Mouse (Mus musculus): ENCODE results near the gene Tmie.
A peak's percentile ranks its signal among the peaks of the same experiment; 100 is the strongest.
"Not testable (repeated sequence)": the region's sequence is repeated elsewhere in the genome, so short reads cannot be mapped to it uniquely, and the experiment has no call there.

The Tmie gene

DNA sequence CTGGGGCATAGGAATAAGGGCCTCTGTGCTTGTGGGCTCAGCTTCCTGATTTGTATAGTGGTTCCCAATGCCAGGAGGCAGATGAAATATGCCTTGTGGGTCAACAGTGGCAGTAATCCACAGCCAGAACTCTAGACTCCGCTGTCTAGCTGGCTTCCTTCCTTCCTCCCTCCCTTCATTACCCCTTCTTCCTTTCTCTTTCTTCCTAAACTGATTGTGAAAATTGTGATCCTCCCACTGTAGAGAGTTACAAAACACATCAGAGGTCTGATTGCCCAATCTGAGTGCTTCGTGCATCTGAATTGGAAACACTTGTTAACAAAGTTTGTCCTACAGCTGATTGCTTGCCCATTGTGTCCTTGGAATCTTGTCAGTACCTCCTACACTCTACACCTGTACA lies 38.5 kb downstream of the Tmie start:
- no peak for DNase-seq (ENCODE audit: low read depth, low spot score)

DNA sequence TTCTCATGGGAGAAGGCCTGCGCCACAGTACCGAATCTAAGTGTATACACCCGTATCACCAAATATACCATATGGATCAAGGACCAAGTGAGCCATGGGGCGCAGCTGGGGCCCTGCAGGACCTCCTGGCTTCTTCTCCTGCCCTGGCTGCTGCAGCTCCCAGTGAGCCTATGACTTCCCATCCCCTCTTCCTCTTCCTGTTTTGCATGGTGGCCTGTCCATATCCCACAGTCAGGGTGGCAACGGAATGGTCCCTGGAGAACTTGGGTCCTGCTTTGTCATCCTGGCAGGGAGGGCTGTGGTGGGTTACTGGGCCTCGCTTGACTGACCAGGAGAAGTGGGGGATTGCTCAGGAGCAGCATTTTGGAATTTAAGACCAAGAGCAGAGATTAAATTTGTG lies 39.0 kb downstream of the Tmie start:
- DNase-seq (ENCODE audit: low read depth, low spot score), result no peak

DNA sequence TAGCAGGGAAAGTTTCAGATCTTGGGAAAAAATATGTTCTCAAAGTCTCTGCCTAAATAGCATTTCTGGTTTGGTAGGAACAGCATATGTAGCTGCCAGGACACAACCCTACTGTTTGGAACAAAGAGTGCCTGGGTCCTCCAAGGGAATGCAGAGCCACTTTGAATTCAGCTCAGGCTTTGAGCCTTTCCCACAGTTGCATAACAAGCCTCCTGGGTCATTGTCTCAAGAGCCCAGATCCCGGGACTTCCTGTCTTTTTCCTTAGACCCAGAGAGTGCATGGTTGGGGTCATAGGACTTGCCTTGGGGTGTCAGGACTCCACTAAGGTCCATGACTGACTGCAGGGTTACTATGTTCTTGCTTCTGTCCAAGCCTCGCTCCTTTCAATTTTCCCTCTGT lies 43.8 kb downstream of the Tmie start:
- no peak for DNase-seq (ENCODE audit: low read depth, low spot score)

DNA sequence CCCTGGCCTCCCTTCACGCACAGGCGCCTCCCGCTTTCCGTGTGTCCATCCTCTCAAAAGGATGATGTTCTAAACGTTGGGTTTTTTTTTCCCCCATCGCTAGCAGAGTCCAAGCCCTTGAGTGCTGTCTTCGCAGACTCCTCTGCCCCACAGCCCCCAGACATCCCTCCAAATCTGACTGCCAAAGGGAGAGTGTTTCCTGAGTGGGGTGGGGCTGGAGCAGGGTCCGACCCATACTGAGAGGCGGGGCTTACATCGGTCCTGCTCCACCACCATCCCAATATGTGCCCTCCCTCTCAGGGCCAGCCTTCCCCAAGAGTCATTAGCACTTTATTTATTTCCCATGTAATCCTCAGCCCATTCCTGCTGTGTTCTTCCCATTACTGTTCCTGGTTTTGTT lies 45.0 kb downstream of the Tmie start:
- DNase-seq (ENCODE audit: low read depth, low spot score), result no peak

DNA sequence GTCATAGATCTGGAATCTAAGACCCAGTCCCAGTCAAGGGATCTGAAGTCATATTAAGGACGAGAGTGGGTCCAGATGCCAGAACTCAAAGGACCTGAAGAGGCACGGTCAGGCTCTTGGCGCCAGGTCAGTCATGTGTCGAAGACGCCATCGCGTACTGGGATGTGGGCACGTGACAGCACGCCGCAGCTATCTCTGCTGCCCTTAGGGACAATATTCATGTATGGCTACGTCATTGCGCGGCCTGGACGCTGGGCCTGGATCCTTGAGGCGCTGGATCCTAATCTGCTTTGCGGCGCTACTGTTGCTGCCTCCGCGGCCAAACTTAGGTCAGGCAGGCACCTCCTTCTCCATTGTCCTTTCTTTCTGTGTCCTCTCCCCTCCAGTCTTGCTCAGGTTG lies 45.5 kb downstream of the Tmie start, which contains the start of gene Prss45:
Gene Prss45 (plus strand): TSS at position 178 of the 400 bp plus-strand sequence.
- no peak for DNase-seq (ENCODE audit: low read depth, low spot score)

DNA sequence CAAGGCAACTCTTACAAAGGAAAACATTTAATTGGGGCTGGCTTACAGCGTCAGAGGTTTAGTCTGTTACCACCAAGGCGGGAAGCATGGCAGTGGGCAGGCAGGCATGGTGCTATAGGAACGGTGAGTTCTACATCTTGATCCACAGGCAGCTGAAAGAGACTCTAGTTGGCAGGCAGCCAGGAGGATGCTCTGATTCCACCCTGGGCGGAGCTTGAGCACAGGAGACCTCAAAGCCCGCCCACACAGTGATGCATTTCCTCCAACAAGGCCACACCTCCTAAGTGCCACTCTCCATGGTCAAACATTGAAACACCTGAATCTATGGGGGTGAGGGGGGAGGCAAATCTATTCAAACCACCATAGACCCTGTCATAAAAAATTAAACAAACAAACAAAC lies 46.9 kb downstream of the Tmie start:
- DNase-seq (ENCODE audit: low read depth, low spot score), result peak; percentile 43

DNA sequence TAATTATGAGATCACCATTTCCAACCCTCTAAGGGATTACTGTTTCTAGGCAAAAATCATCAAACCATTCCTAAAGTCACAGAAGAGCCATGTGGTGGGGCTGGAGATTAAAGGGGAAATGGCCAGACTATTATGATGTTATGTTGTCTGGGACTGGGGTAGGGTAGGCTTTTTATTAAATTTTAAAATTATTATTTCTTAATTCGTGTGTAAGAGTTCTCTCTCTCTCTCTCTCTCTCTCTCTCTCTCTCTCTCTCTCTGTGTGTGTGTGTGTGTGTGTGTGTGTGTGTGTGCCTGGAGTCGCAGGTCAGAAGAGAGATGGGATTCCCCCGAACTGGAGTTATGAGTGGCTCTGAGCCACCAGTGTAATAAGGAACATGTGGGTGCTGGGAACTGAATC lies 53.5 kb downstream of the Tmie start, which contains the start of gene Prss43:
Gene Prss43 (plus strand): TSS at position 301 of the 400 bp plus-strand sequence.
- no peak for DNase-seq (ENCODE audit: low read depth, low spot score)

DNA sequence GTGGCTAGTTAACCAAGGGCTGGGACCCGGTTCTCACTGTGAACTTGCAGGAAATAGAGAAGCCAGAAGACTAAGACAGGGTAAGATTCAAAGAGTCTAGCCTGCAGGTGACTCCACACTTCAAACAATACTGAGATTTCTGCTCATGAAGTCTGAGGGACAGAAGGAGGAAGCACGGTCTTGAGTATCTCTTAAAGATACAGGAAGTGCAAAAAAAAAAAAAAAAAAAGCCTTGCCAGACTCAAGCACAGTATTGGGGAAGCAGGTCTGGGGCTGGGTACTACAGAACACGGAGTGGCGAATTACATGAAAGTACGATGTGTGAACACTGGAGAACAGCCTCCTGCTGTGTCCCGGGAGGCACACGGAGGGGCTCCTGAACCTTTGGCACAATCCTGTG lies 54.1 kb downstream of the Tmie start:
- DNase-seq (ENCODE audit: low read depth, low spot score), result peak; percentile 35

DNA sequence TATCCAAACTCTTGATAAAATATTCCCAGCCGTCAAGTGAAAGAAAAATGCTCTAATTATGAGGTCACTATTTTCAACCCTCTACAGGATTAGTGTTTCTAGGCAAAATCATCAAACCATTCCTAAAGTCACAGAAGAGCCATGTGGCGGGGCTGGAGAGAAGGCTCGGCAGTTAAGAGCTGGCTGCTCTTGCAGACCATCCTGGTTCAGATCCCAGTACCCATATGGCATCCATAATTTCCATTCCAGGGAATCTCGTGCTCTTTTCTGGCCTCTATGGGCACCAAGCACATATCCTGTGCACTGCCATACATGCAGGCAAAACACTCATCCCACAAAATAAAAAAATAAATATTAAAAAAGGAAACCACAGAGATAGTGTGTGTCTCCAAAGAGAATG lies 54.5 kb downstream of the Tmie start:
- no peak for DNase-seq (ENCODE audit: low read depth, low spot score)

DNA sequence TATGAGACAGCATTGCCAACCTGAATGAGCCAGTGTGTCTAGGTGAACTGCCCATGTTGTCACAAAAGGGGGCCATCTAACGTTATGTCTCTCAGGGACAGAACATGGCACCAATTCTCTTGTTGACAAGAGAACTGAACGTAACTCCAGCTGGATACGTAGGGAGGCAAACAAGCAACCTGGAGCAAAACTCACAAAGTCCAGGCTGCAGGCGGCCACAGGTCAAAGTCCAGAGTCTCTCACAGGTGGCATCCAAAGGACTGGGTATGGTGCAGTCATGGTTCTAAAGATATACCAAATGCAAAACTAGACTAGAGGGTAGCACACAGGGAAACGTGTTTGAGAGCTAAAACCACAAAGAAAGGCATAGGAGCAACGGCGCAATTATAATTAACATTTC lies 58.5 kb downstream of the Tmie start:
- DNase-seq (ENCODE audit: low read depth, low spot score), result no peak

DNA sequence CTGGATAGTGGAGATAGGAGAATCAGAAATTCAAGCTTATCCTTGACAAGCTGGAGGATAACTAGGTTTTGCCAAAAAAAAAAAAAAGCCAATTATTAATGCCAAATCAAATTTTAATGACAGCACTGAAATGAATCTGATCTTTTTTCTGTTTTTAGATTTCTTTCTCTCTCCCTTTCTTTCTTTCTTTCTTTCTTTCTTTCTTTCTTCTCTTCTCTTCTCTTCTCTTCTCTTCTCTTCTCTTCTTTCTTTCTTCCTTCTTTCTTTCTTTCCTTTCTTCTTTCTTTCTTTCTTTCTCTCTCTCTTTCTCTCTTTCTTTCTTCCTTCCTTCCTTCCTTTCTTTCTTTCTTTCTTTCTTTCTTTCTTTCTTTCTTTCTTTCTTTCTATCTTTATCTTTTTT lies 59.4 kb downstream of the Tmie start:
- DNase-seq (ENCODE audit: low read depth, low spot score), result not testable (repeated sequence)

Measured in CD4-positive, CD25-positive, alpha-beta regulatory T cell, adult 2 months (primary cell).